Mouse (Mus musculus): ENCODE data around the gene Mgat5b.

Mgat5b gene

DNA sequence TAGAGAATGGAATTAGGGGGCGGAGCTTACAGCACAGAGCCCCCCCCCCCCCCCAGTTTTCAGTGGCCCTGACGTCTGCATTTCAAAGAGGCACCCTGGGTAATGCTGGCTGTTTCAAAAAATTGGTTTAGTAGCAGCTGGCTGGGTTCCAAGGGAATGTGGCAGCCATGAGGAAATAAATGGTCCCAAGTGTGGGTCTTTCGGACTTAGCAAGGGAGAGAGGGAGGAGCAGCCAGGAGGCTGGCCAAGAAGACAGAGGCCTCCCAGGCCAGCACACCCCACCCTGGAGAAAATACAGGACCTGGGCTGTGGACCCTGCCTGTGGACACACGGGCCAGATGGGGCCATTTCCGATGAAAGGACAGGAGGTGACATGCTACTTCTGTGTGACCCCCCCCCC is 61.6 kb downstream of the Mgat5b start:
- no peak for DNase-seq (ENCODE audit: low spot score)

DNA sequence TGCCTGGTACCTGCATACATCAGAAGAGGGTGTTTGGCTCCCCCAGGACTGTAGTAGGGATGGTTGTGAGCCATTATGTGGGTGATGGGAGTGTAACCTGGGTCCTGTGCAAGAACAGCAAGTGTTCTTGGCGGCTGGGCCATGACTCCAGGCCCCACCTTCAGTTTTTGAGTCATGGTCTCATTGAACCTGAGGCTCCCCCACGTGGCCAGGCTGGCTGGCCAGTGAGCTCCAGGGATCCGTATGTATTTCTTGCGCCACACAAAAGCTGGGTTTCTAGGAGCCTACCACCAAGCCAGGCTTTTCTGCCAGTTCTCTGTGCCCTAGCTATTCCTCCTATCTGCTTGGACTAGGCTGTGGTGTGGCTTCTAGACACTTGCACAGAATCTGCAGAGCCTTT is 63.9 kb downstream of the Mgat5b start:
- no peak for DNase-seq (ENCODE audit: low spot score)

DNA sequence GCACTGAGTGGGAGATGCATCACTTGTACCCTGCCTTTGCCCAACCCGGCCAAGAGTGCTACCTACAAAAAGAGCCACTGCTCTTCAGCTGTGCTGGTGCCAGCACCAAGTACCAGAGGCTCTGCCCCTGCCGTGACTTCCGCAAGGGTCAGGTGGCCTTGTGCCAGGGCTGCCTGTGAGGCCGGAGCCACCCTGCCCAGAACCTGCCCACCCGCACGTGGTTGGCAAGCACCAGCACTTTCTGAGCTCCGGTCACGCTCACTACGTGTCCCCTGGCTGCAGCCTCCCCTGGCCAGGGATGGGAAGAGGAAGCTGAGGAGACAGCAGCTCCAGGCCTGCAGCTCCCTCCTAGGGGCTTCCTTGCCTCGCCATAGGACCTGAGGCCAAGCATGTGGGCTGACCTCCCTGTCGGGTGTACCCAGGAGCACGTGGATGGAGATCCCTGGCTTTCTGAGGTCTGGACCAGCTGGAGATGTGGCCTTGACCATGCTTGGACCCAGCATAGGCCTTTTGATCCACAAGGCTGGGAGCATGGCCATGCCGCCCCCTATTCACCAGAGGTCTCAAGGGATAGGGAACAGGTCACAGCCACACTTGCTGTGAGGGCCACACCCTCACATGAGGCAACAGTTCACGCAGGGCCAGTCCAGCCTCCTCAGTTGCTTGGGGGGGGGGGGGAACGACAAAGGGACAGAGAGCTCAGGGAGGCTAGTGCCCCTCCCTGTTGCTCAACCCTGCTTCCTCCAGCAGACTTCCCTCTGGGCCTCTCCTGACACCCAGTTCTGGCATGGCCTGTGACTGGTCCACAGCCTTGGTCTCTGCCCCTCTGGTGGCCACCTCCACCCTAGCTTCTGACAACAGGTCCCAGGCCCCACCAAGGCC is 67.1 kb downstream of the Mgat5b start:
- no peak for DNase-seq (ENCODE audit: low spot score)

DNA sequence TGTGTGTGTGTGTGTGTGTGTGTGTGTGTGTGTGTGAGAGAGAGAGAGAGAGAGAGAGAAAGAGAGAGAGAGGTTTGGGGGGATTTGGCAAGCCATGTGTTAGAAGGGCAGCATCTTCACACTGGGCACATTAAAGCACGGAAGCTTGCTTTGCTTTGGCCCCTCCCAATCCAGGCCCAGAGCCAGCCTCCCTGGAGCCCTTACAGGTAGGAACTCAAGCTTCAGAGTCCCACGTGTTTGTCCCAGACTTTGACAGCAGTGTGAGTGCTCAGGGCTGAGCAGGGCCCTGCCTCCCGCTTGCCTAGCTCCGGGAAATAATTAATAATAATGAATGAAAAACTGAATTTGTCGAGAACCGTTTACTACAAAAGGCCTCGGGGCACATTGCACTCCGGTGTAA is 69.5 kb downstream of the Mgat5b start:
- no peak for DNase-seq (ENCODE audit: low spot score)

DNA sequence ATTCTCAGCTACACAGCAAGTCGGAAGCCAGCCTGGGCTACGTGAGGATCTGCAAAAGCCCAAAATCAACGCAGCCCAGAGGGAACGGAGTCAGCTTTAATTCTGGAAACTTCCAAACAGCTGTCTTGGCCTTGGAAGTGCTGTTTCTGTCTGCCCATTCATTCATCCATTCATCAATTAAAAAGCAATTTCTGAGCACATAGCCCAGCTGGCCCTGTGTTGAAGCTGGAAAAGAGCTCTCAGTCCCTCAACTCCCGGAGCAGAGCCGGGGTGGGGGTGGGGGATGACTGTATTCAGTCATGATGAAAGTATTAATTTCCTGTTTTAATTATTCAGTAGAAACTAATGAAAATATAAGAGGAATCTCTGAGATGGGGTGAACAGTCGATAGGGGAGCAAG is 71.6 kb downstream of the Mgat5b start:
- no peak for DNase-seq (ENCODE audit: low spot score)

DNA sequence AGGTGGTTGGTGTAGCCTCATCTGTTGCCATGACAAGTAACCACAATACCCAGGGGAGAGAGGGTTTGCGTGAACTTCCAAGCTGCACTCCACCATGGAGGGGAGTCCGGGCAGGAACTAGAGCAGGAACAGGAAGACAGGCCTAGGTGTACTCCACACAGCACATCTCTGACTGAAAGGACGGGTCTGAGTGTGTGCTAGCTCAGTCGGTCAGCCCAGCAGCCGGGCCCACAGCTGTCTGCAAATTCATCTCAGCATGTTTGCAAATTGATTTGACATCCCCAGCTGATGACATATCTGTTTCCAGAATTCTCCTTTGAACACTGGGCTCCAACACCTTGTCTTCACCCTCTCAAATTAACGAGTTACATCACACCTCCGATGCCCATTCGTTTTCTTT is 72.7 kb downstream of the Mgat5b start:
- DNase-seq (ENCODE audit: low spot score) = no peak

DNA sequence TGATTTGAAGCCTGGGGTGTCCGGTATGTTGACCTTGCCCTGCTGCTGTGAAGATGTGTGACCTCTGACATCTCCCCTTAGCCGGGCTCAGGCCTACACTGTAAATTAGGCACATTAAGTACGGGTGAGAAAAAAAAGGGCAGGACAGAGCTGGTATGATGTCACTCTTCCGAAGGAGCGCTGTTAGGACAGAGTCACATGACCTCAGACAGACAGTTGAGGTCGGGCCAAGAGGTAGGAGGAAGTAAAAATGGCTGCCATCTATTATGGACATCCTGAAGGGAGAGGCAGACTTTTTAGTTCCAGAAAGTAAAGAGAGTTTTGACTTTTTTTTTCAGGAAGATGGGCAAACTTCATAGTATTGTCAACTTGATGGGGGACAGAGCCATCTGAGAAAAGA is 73.3 kb downstream of the Mgat5b start:
- DNase-seq (ENCODE audit: low spot score) = no peak

DNA sequence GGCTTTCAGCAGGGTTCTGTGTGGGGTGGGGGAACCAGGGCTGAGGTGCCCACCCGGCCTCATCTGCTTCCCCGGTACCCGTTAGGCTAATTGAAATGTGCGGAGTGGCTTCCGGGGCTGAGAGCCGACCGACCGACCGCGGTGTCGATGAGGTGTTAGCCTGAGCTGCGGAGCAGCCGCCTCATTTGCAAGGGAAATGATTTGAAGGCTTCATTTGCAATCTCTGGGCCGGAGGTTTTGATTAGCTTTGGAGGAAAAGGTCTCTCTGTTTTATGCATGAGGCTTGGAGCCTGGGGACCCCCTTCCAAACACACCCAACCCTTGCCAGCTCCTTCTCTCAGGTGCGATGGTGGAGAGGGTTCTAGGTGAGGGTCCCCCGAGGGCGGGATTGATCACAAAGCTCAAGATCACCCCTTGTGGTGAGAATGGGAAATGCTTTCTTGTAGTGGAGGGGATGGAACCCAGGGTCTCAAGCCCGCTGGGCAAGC is 75.5 kb downstream of the Mgat5b start:
- no peak for DNase-seq (ENCODE audit: low spot score)

DNA sequence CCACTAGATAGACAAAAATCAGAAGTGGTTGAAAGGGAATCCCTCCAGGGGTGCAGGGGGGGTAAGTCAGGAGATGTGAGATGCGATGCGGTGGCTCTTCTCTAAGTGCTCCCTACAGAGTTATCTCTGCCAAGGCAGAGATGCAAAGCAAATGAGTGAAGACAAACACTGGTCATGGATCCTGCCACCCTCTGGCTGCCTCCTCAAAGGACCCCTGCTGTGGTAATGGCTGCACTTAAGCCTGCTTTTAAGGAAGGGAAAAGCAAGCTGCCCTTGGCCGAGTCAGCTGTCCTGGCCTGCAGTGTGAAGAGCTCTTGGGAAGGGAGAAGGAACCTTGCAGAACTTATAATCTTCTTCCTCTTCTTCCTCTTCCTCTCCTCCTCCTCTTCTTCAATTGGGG is 78.3 kb downstream of the Mgat5b start:
- no peak for DNase-seq (ENCODE audit: low spot score)

DNA sequence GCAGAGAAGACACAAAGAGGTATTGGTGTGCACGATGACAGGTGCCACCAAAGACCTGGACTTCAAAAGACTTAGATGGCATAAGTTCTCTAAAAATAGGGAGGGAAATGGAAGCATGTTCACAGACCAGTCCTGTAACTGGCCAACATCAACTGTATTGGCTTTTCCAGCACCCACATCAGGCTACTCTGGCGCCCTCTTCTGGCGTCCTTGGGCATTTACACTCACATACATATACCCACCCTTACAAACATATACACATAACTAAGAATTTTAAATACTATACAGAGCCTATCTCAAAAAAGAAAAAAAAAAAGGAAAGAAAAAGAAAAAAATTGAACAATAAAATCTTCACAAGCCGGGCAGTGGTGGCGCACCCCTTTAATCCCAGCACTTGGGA is 80.3 kb downstream of the Mgat5b start:
- no peak for DNase-seq (ENCODE audit: low spot score)

DNA sequence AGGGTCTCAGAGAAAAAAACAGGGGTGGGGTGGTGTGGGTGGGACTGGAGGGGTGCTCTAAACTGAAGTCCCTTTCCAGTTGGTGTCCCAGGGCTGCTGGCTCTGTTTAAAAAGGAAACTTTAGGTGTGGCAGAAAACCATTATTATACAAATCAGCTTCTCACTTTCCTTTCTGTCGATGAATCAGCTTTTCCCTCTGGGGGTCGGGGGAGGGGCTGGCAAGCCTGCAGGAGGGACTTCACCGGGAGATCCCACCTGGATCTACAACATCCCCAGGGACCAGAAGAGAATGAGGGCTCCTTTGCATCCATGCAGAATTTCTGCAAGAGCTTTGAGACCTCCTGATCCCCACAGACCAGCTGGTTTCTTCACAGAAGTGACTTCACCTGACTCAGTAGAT is 81.6 kb downstream of the Mgat5b start:
- no peak for DNase-seq (ENCODE audit: low spot score)

DNA sequence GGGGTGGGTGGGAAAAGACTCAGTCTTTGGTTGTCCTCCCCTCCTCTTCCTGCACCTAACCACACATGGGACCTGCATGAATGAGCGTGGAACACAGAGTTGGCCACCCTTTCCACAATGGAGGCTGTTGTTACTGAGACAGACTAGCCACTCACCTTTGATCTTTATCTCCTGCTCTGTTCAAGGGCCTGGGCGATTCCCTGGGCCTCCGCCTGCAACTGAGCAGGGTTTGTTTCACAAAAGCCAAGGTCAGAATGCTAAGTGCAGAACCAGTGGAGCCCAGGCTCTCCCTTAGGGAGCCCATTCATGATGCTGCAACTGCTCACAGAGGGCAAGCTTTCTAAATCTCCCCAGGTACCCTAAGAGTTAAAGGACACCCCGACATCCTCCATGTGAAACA is 83.1 kb downstream of the Mgat5b start:
- no peak for DNase-seq (ENCODE audit: low spot score)

DNA sequence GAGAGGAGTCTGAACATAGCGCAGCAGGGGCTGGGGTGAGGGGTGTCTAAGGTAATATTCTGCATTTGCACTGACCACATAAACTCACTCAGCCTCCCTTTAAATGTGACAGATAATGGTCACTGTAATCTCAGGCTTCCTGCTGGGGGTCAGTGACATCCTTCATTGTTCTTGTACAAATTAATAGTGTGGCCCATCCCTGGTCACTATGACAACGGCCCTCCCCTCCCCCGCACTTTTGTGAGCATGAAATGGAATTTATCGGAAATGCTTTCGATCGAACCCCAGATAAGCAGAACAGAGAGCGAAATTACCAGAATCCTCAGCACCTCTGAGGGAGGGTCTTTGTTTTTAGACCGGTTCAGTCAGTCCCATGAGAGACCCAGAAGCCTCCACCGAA is 84.8 kb downstream of the Mgat5b start:
- no peak for DNase-seq (ENCODE audit: low spot score)

DNA sequence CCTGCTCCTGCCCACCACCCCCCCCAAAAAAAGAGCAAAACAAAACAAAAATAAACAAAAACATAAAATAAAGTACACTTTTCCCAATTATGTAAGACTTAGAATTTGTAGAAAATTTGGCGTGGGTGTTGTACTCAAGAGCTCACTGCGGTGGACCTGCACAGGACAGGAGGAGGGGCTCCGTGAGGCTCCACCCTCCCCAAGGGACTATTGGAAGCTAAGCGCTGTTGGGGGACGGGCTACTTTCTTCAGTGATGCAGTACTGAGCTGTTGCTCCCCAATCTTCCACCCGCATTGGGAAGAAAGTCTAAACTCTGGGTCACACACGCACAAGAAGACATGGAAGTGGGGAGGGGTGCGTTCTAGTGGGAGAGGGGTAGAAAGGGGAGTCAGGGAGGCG is 85.6 kb downstream of the Mgat5b start:
- DNase-seq (ENCODE audit: low spot score) = no peak

DNA sequence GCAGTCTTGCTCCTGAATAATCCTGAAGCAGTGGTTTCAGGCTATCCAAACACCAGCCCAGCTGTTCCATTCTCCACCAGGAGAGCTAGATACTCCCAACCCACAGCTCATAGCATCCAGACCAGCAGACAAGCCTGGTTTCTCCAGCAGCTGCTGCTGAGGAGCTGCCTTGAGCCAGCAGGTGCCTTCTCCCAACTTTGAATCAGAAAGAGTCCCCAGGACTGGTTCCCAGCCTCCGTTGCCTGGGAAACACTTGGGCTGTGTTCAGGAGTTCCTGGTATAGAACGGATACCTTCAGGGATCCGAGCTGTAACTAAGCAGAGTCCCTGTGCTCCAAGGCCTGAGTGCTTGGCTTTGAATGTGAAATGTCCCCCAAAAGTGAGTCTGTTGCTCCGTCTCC is 98.8 kb downstream of the Mgat5b start:
- DNase-seq (ENCODE audit: low spot score) = no peak

DNA sequence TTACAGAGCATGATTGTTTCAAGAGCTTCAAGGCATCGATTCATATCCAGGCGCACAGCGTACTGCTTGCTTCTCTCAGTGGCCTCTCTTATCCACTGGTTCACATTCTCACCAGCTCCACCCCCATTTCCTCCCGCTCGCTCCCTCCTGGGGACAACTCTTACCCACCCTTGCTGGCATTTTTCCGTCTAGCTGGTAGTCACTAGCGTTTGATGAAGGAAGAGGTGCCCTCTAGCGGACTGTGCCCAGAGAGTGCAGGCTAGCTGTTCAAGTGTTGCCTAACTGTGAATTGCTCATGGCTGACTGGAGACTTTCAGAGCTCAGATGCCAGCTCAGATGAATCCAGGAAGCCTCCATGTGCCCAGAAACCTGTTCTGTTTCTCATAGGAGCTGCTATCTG is 99.7 kb downstream of the Mgat5b start:
- DNase-seq (ENCODE audit: low spot score) = peak; percentile 76

DNA sequence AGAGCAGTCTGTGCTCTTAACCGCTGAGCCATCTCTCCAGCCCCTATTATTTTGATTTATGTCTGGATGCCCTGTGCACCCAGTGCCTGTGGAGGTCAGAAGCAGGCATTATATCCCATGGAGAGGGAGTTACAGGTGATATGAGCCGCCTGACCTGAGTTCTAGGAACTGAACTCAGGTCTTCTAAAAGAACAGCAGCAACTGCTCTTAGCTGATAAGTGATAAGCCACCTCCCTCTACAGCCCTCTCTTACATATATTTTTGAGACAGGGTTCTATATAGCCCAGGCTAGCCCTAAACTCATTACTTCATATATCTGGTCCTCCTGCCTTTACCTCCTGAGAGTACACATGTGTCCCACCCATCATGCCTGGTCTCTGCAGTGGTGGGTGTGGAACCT is 102.4 kb downstream of the Mgat5b start:
- no peak for DNase-seq (ENCODE audit: low spot score)

DNA sequence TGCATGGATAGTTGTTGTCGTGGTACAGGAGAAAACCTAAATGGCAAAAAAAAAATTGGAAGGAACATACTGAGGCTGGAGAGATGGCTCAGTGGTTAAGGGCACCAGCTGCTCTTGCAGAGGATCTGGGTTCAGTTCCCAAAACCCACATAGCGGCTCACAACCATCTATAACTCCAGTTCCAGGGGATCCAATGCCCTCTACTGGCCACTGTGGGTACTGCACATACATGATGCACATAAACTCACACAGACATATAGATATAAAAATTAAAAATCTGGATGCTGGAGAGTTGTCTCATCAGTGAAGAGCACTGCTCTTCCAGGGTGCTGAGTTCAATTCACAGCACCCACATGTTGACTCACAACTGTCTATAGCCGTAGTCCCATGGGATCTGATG is 104.9 kb downstream of the Mgat5b start:
- DNase-seq (ENCODE audit: low spot score) = no peak

DNA sequence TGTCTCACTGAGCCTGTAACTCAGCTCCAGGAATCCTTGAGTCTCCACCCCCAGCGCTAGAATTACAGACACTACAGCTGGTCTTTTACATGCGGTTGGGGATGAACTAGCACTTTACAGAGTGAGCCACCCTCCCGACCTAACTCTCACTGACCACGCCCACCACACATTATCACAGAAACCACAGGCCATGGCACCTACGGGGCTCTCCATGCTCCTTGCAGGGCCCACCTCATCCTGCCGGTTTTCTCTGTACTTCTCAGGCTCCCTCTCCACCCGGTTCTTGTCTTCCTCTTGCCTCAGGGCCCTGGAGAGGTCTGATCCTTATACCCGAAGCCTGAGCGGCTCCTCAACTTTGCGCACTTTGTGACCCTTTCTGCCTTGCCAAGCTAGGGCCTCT is 109.0 kb downstream of the Mgat5b start:
- no peak for DNase-seq (ENCODE audit: low spot score)

DNA sequence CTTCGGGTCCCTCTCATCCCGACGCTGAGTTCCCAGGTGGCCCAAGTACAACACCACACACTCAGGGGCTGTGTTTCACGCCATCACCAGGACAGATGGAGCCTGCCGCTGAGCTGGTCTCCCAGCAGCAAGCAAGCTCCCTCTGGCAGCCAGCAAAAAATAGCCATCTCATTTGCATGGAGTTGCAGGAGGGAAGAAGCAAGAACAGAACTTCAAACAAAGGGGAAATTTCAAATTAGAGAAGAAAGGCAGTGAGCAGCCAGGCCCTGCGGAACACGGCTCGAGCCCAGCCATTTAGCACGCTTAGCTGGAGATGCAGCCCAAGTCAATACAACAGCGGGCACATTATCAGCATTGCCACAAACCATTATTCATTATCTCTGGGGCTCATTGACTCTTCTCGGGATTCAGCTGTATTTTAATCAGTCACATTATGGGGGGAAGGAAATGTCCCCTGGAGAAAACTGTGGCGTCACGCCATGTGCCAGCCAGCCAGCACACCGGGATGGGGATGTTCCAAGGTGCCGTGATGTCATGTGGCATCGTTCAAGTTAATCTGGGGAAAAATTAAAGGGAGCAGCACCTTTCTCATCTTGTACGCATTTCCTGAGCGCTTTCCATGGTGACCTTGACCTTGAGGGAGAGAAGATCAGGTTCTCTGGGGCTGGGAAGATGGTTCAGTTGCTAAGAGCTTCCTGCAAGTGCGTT is 110.4 kb downstream of the Mgat5b start:
- DNase-seq (ENCODE audit: low spot score) = no peak

DNA sequence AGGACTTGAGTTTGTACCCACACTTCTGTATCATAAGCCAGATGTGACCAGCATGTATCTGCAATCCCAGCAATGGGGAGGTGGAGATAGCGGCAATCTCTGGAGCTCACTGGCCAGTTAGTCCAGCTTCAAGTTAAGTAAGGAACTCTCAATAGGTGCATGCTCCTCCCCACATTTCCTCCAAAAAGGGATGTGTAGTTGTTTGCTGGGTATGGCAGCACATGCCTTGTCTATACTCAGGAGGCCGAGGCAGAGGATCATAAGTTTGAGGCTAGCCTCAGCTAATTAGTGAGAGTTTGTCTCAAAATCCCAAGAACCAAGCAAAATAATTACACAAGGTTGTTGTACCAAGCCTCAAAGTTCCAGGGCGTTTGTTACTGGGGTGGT is 110.9 kb downstream of the Mgat5b start:
- no peak for DNase-seq (ENCODE audit: low spot score)

DNA sequence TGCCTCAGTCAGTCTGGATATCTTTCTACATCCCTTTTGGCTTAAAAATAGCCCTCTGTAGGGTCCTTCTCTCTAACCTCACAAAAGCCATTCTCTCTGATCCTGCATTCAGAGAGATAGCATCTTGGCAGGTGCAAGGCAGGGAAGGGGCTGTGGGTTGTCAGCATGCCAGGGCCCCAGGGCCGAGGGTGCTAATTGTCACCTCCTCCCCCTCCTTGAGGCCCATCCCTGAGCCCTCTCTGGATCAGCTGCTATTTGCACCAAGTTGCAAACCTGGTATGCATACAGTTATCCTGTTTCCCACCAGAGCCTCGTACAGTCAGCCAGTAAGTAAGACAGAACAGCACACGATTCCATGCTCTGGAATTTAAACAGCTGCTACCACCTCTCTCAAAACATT is 111.4 kb downstream of the Mgat5b start:
- no peak for DNase-seq (ENCODE audit: low spot score)

DNA sequence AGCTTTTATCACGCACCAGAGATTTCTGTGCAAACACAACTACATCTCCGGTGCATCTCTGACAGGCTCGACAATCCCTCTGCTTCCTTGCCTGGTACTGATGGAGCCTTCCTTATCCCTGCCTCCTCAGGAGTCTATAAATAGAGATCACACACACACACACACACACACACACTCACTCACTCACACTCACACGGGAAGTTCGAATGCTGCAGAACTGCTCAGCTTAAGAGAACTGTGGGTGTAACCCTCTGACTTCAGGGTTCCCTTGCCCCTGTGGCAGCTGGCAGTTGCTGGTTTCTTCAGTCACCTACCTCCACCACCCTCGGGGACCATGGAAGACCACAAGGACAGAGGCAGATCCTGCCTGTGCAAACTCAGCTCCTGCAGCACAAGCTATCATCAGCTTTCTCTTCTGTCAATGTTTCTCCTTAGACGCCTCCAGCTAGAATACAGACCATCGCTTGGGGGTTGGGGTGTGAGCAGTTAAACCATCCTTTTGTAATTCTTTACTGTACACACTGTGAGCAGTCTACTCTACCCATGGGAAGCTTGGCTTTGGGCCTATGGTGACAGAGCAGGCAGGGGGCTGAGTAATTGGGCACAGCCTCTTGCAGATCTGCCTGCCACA is 111.9 kb downstream of the Mgat5b start:
- no peak for DNase-seq (ENCODE audit: low spot score)
